Mouse (Mus musculus): Measurements from ENCODE around the gene Lin37. TPM values are rescaled to one million over a fixed set of nuclear protein-coding genes. Genes with fewer than 3 reads are reported as not detected.

Gene Lin37
- polyA plus RNA-seq, 1 experiment from 2014 or later: 31.3 TPM

DNA sequence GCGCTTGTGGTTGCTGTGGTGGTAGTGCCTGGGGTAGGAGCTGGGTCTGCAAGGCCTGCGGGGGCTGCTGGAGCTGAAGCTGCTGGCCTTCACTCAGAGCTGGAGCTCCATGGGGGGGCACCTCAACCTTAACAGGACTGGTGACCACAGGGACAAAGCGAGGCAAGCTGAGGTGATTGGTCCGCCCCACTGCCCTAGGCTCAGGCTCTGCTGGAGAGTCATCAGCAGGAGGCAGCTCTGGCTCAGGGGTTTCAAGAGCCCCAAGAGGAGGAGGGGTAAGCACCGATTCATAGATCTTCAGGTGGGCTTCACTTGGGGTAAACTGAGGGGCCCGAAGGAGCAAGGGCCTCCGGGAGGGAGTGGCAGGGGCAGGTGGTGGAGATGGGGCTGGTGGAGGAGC, 25.5 kb upstream of the Lin37 start:
- H3K27ac ChIP-seq (replicated peaks in 1 of 2; ENCODE audit: control insufficient read depth in 1 of 2, insufficient read depth in 1 of 2, low read depth in 2 of 2, low read length in 2 of 2): no peak overlapping the region
- WGBS: 98% methylated on average over 7 of the region's 7 CpGs
- H3K27me3 ChIP-seq (ENCODE audit: control insufficient read depth, insufficient read depth, low read length): no peaks in the 10 kb centered on the region
- H3K9me3 ChIP-seq (ENCODE audit: control insufficient read depth, low read length): no peaks in the 10 kb centered on the region
- H3K36me3 ChIP-seq (ENCODE audit: control insufficient read depth, insufficient read depth, low read length): peaks cover 66% of the 10 kb centered on the region
- H3K4me1 ChIP-seq (ENCODE audit: control insufficient read depth in 2 of 2, insufficient read depth in 2 of 2, low read length in 2 of 2): peaks cover 3 to 15% of the 10 kb centered on the region in 2 experiments; a peak in 3 of 4 replicates
- H3K4me2 ChIP-seq (ENCODE audit: low read length): no peak overlapping the region
- H3K4me3 ChIP-seq (ENCODE audit: control insufficient read depth in 1 of 2, insufficient read depth in 1 of 2, low read depth in 1 of 2, low read length in 2 of 2): no peak overlapping the region
- H3K9ac ChIP-seq (ENCODE audit: low read length): no peak overlapping the region
- no peak for ATAC-seq (ENCODE audit: insufficient number of reproducible peaks, insufficient read depth, low FRiP score, low read depth)

DNA sequence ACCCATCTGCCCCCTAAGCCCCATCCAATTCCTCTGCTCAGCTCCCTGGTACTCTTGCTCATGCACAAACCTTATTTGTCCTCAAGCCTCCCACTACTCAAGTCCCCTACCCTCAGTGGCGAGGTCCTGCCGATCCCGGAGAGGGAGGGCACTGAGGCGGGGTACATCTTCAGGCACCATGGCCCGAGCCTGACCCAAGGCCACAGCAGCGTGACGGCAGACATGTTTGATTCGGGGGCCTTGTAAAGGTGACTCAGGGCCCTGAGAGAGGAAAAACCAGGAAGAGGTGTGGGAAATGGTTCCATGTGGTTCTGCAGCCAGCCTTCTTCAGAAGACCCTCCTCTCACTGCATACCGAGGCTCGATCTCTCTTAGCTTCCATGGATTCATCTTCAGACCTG, 24.7 kb upstream of the Lin37 start:
- no peak for ATAC-seq (ENCODE audit: insufficient number of reproducible peaks, insufficient read depth, low FRiP score, low read depth)
- peaks cover 75% of the 10 kb centered on the region for H3K36me3 ChIP-seq (ENCODE audit: control insufficient read depth, insufficient read depth, low read length)
- no peak overlapping the region for H3K27ac ChIP-seq (replicated peaks in 1 of 2; ENCODE audit: control insufficient read depth in 1 of 2, insufficient read depth in 1 of 2, low read depth in 2 of 2, low read length in 2 of 2)
- H3K4me2 ChIP-seq (ENCODE audit: low read length): no peak overlapping the region
- no peak overlapping the region for H3K4me3 ChIP-seq (ENCODE audit: control insufficient read depth in 1 of 2, insufficient read depth in 1 of 2, low read depth in 1 of 2, low read length in 2 of 2)
- peaks cover 3 to 10% of the 10 kb centered on the region in 2 experiments; a peak in 3 of 4 replicates for H3K4me1 ChIP-seq (ENCODE audit: control insufficient read depth in 2 of 2, insufficient read depth in 2 of 2, low read length in 2 of 2)
- H3K27me3 ChIP-seq (ENCODE audit: control insufficient read depth, insufficient read depth, low read length): no peaks in the 10 kb centered on the region
- no peak overlapping the region for H3K9ac ChIP-seq (ENCODE audit: low read length)
- 88% methylated on average over 10 of the region's 10 CpGs for WGBS
- H3K9me3 ChIP-seq (ENCODE audit: control insufficient read depth, low read length): no peaks in the 10 kb centered on the region

DNA sequence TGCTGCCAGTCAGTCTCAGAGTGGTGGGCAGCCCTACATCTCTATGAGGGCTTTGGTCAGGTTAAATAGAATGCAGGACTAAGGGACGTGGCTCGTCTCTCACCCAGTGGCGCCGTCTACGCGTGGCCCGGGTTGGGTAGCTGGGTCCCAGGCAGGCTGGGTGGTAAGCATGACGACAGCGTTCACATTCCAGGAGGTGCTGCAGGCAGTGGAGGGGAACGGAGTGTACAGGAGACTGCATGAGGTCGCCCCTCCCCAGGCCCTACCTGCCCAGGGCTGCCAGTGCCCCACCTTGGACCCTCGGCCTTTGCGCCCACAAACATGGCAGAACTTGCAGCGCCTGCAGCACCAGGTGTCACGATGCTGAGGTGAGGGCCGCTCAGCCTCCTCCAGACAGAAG, 21.9 kb upstream of the Lin37 start:
- Histone ChIP-seq H3K9me3 (ENCODE audit: control insufficient read depth, low read length) (no peaks in the 10 kb centered on the region), H3K4me1 (ENCODE audit: control insufficient read depth in 2 of 2, insufficient read depth in 2 of 2, low read length in 2 of 2) (no peaks in the 10 kb centered on the region), H3K4me3 (ENCODE audit: control insufficient read depth in 1 of 2, insufficient read depth in 1 of 2, low read depth in 1 of 2, low read length in 2 of 2) (no peak overlapping the region), H3K27me3 (ENCODE audit: control insufficient read depth, insufficient read depth, low read length) (no peaks in the 10 kb centered on the region), H3K9ac (ENCODE audit: low read length) (no peak overlapping the region), H3K27ac (replicated peaks in 1 of 2; ENCODE audit: control insufficient read depth in 1 of 2, insufficient read depth in 1 of 2, low read depth in 2 of 2, low read length in 2 of 2) (no peak overlapping the region), H3K4me2 (ENCODE audit: low read length) (no peak overlapping the region), H3K36me3 (ENCODE audit: control insufficient read depth, insufficient read depth, low read length) (peaks cover 100% of the 10 kb centered on the region)
- ATAC-seq (ENCODE audit: insufficient number of reproducible peaks, insufficient read depth, low FRiP score, low read depth): no peak
- WGBS: 91% methylated on average over 16 of the region's 16 CpGs

DNA sequence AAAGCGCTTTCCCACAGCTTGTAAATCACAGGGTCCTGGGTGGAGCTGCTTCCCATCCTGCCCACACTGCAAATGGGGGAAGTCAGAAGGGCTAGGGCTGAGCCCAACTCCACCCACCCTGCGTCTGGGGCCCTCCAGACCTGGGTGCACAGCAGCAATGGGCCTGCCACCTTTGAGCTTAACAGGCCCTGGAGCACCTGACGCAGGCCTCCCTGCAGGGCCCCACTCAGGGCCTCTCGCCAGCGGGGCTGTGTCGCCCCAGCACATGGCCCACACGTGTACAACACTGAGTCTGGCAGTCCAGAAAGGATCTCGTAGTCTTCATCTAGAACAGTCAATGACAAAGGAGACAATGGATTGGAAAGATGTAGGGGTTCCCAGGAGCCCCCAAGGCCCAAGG, 20.3 kb upstream of the Lin37 start:
- no peak for ATAC-seq (ENCODE audit: insufficient number of reproducible peaks, insufficient read depth, low FRiP score, low read depth)
- Histone ChIP-seq H3K36me3 (ENCODE audit: control insufficient read depth, insufficient read depth, low read length) (peaks cover 100% of the 10 kb centered on the region), H3K4me1 (ENCODE audit: control insufficient read depth in 2 of 2, insufficient read depth in 2 of 2, low read length in 2 of 2) (no peaks in the 10 kb centered on the region), H3K27me3 (ENCODE audit: control insufficient read depth, insufficient read depth, low read length) (no peaks in the 10 kb centered on the region), H3K9me3 (ENCODE audit: control insufficient read depth, low read length) (no peaks in the 10 kb centered on the region), H3K9ac (ENCODE audit: low read length) (no peak overlapping the region), H3K4me2 (ENCODE audit: low read length) (no peak overlapping the region), H3K4me3 (ENCODE audit: control insufficient read depth in 1 of 2, insufficient read depth in 1 of 2, low read depth in 1 of 2, low read length in 2 of 2) (no peak overlapping the region), H3K27ac (replicated peaks in 1 of 2; ENCODE audit: control insufficient read depth in 1 of 2, insufficient read depth in 1 of 2, low read depth in 2 of 2, low read length in 2 of 2) (no peak overlapping the region)
- 92% methylated on average over 8 of the region's 8 CpGs for WGBS

DNA sequence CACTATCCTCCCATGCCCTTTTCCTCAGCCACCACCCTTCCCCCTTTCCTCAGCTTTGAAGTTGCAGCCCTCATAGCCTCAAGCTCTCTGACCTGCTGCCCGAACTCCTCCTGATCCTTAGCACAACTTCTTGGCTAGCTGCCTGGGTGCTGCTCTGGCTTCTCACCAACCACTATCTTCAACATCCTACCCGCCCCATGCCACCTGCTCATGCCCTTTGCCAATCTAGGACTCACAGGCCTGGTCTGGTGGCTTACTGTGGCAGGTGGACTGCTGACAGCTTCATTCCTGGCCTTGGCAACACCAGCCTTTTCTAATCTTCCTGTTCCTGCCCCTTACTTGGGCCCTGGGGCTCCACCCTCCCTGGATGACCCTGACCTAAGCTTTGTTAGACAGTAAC, 13.3 kb upstream of the Lin37 start:
- 55% methylated on average over 2 of the region's 2 CpGs for WGBS

DNA sequence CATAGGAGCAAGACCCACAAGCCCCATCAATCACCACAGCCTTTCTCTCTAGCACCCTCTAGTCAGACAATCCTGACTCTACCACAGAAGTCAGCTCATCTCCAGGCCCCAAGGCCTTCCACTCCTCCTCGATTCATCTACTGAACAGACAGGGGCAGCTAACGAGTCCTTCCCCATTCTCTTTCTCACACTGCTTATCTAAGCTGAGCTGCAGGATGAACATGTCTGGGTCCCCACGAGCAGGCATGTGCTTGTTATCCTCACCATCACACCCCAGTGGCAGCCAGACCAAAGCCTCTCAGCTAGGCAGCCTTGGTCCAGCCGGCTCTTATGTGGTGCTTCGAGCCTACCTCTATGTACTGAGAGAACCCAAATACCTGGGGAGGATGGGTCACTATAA, 12.8 kb upstream of the Lin37 start:
- Histone ChIP-seq H3K4me2 (ENCODE audit: low read length) (no peak overlapping the region), H3K9ac (ENCODE audit: low read length) (no peak overlapping the region), H3K36me3 (ENCODE audit: control insufficient read depth, insufficient read depth, low read length) (peaks cover 100% of the 10 kb centered on the region), H3K9me3 (ENCODE audit: control insufficient read depth, low read length) (no peaks in the 10 kb centered on the region), H3K4me3 (ENCODE audit: control insufficient read depth in 1 of 2, insufficient read depth in 1 of 2, low read depth in 1 of 2, low read length in 2 of 2) (no peak overlapping the region), H3K4me1 (ENCODE audit: control insufficient read depth in 2 of 2, insufficient read depth in 2 of 2, low read length in 2 of 2) (no peaks in the 10 kb centered on the region), H3K27ac (replicated peaks in 1 of 2; ENCODE audit: control insufficient read depth in 1 of 2, insufficient read depth in 1 of 2, low read depth in 2 of 2, low read length in 2 of 2) (no peak overlapping the region), H3K27me3 (ENCODE audit: control insufficient read depth, insufficient read depth, low read length) (no peaks in the 10 kb centered on the region)
- no peak for ATAC-seq (ENCODE audit: insufficient number of reproducible peaks, insufficient read depth, low FRiP score, low read depth)
- WGBS: 77% methylated on average over 5 of the region's 5 CpGs

More for the DNA sequence above, 13.3 kb upstream of the Lin37 start:
- Histone ChIP-seq H3K4me2 (ENCODE audit: low read length) (no peak overlapping the region), H3K27ac (replicated peaks in 1 of 2; ENCODE audit: control insufficient read depth in 1 of 2, insufficient read depth in 1 of 2, low read depth in 2 of 2, low read length in 2 of 2) (no peak overlapping the region), H3K4me1 (ENCODE audit: control insufficient read depth in 2 of 2, insufficient read depth in 2 of 2, low read length in 2 of 2) (no peaks in the 10 kb centered on the region), H3K9me3 (ENCODE audit: control insufficient read depth, low read length) (no peaks in the 10 kb centered on the region), H3K4me3 (ENCODE audit: control insufficient read depth in 1 of 2, insufficient read depth in 1 of 2, low read depth in 1 of 2, low read length in 2 of 2) (no peak overlapping the region), H3K27me3 (ENCODE audit: control insufficient read depth, insufficient read depth, low read length) (no peaks in the 10 kb centered on the region), H3K36me3 (ENCODE audit: control insufficient read depth, insufficient read depth, low read length) (peaks cover 100% of the 10 kb centered on the region), H3K9ac (ENCODE audit: low read length) (no peak overlapping the region)
- no peak for ATAC-seq (ENCODE audit: insufficient number of reproducible peaks, insufficient read depth, low FRiP score, low read depth)

DNA sequence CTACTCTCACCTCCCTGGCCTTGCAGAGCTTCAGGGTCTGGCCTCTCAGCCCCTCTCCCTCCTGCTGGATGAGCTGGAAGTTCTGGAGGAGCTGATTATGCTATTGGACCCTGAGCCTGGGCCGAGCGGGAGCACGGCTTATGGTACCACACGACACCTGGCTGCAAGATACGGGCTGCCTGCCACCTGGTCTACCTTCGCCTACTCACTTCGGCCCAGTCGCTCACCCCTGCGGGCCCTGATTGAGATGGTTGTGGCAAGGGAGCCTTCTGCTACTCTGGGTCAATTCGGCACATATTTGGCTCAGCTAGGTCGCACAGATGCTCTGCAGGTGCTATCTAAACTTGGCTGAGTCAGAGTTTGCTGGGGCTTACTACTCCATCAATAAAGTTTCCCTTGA, 7.9 kb upstream of the Lin37 start:
- no peaks in the 10 kb centered on the region for H3K27me3 ChIP-seq (ENCODE audit: control insufficient read depth, insufficient read depth, low read length)
- no peak overlapping the region for H3K4me2 ChIP-seq (ENCODE audit: low read length)
- no peaks in the 10 kb centered on the region for H3K9me3 ChIP-seq (ENCODE audit: control insufficient read depth, low read length)
- WGBS: 89% methylated on average over 11 of the region's 11 CpGs
- no peak overlapping the region for H3K4me3 ChIP-seq (ENCODE audit: control insufficient read depth in 1 of 2, insufficient read depth in 1 of 2, low read depth in 1 of 2, low read length in 2 of 2)
- H3K4me1 ChIP-seq (ENCODE audit: control insufficient read depth in 2 of 2, insufficient read depth in 2 of 2, low read length in 2 of 2): peaks cover 0 to 3% of the 10 kb centered on the region in 2 experiments; a peak in 1 of 4 replicates
- H3K9ac ChIP-seq (ENCODE audit: low read length): no peak overlapping the region
- no peak for ATAC-seq (ENCODE audit: insufficient number of reproducible peaks, insufficient read depth, low FRiP score, low read depth)
- peaks cover 84% of the 10 kb centered on the region for H3K36me3 ChIP-seq (ENCODE audit: control insufficient read depth, insufficient read depth, low read length)
- H3K27ac ChIP-seq (replicated peaks in 1 of 2; ENCODE audit: control insufficient read depth in 1 of 2, insufficient read depth in 1 of 2, low read depth in 2 of 2, low read length in 2 of 2): no peak overlapping the region

DNA sequence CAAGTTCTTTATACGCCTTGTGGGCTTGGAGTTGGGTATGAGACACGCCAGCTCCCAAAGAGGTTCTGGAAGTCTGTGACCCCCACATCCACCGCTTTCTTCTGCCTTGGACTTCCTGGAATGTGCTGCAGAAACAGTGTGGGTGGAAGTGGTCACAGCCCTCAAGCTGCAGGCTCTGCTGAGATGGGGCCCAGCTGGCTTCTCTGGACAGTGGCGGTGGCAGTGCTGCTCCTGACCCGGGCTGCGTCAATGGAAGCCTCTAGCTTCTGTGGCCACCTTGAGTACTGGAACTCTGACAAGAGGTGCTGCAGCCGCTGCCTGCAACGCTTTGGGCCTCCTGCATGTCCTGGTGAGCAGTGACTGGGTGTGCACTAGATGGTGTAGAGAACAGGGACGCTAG, 6.4 kb upstream of the Lin37 start:
- Histone ChIP-seq H3K4me2 (ENCODE audit: low read length) (no peak overlapping the region), H3K9me3 (ENCODE audit: control insufficient read depth, low read length) (no peaks in the 10 kb centered on the region), H3K27ac (replicated peaks in 1 of 2; ENCODE audit: control insufficient read depth in 1 of 2, insufficient read depth in 1 of 2, low read depth in 2 of 2, low read length in 2 of 2) (no peak overlapping the region), H3K4me1 (ENCODE audit: control insufficient read depth in 2 of 2, insufficient read depth in 2 of 2, low read length in 2 of 2) (peaks cover 0 to 3% of the 10 kb centered on the region in 2 experiments; a peak in 1 of 4 replicates), H3K9ac (ENCODE audit: low read length) (no peak overlapping the region), H3K4me3 (ENCODE audit: control insufficient read depth in 1 of 2, insufficient read depth in 1 of 2, low read depth in 1 of 2, low read length in 2 of 2) (no peak overlapping the region), H3K27me3 (ENCODE audit: control insufficient read depth, insufficient read depth, low read length) (no peaks in the 10 kb centered on the region), H3K36me3 (ENCODE audit: control insufficient read depth, insufficient read depth, low read length) (peaks cover 69% of the 10 kb centered on the region)
- 82% methylated on average over 9 of the region's 9 CpGs for WGBS
- ATAC-seq (ENCODE audit: insufficient number of reproducible peaks, insufficient read depth, low FRiP score, low read depth): no peak

All from heart, embryonic 14.5 days (tissue).